Mouse (Mus musculus) stomach, embryonic 15.5 days (tissue): ENCODE results near the gene Ccdc80. TPM values are rescaled to one million over a fixed set of nuclear protein-coding genes. Genes with fewer than 3 reads are reported as not detected.
A peak's percentile ranks its signal among the peaks of the same experiment; 100 is the strongest.

ENCODE experiments used
- ATAC-seq: fragments of 200-750 bp; cut with Nextera tagmentation; 2 replicates; pipeline ENCODE4 v1.8.0; 2017; ENCODE audit warnings: low read depth, moderate number of reproducible peaks, moderate TSS enrichment; ENCODE audit not compliant: insufficient read depth, low FRiP score
- H3K27ac ChIP-seq: fragments of 300-500 bp; sonication (generic); 2 replicates; pipeline ENCODE4 v1.5.1; 2015; ENCODE audit warnings: mild to moderate bottlenecking, inconsistent platforms
- H3K27me3 ChIP-seq: fragments of 300-500 bp; sonication (generic); replicated peaks from 2 replicates; pipeline ENCODE4 v1.6.1; 2015; ENCODE audit warnings: inconsistent platforms
- H3K36me3 ChIP-seq: fragments of 300-500 bp; sonication (generic); 2 replicates; pipeline ENCODE4 v1.6.1; 2015; ENCODE audit warnings: inconsistent platforms
- H3K4me1 ChIP-seq: fragments of 300-500 bp; sonication (generic); 2 replicates; pipeline ENCODE4 v1.6.1; 2015; ENCODE audit warnings: inconsistent platforms
- H3K4me2 ChIP-seq: fragments of 300-500 bp; sonication (generic); 2 replicates; pipeline ENCODE4 v1.6.1; 2015; ENCODE audit warnings: mild to moderate bottlenecking, inconsistent platforms
- H3K4me3 ChIP-seq: fragments of 300-500 bp; sonication (generic); replicated peaks from 2 replicates; pipeline ENCODE4 v1.5.1; 2015; ENCODE audit warnings: inconsistent platforms
- H3K9ac ChIP-seq: fragments of 300-500 bp; sonication (generic); 2 replicates; pipeline ENCODE4 v1.6.1; 2015; ENCODE audit warnings: inconsistent platforms
- H3K9me3 ChIP-seq: fragments of 300-500 bp; sonication (generic); 2 replicates; pipeline ENCODE4 v1.6.1; 2016; ENCODE audit warnings: inconsistent platforms
- WGBS: fragments of 180-500 bp; shearing (Covaris S2); methylation state at CpG from one replicate; pipeline ENCODE4 v1.1.7; 2015; 5-methylcytosine and 5-hydroxymethylcytosine counted together
- polyA plus RNA-seq: library from polyadenylated mRNA; unstranded; fragments of >200 nt; fragmentation: Nextera tagmentation; extraction: Ambion mirVana; gene quantifications from 2 replicates; pipeline ENCODE4 v1.2.1, GENCODE M21; 2015

The Ccdc80 gene
- 93.9 and 98.3 TPM in 2 replicates for polyA plus RNA-seq

- Histone ChIP-seq H3K9ac (peak within 1 kb of the TSS; percentile 11; the same call in 1 of the 2 replicates), H3K9me3 (no peaks in the 10 kb centered on the region), H3K36me3 (no peaks in the 10 kb centered on the region), H3K4me3 (peak within 1 kb of the TSS; percentile 39), H3K27me3 (no peaks in the 10 kb centered on the region), H3K4me1 (peaks cover 14% of the 10 kb centered on the region; the same call in 1 of the 2 replicates), H3K27ac (peak within 1 kb of the TSS; percentile 67), H3K4me2 (peak within 1 kb of the TSS; percentile 51)
- peak; percentile 56; the same call in 1 of the 2 replicates for ATAC-seq
- 11% methylated on average over 6 of the region's 6 CpGs for WGBS
Observed at GRCm38 (mm10) chr16:45093137-45093731, at the start of gene Ccdc80. Ccdc80 (plus strand) TSS chr16:45093402.

DNA sequence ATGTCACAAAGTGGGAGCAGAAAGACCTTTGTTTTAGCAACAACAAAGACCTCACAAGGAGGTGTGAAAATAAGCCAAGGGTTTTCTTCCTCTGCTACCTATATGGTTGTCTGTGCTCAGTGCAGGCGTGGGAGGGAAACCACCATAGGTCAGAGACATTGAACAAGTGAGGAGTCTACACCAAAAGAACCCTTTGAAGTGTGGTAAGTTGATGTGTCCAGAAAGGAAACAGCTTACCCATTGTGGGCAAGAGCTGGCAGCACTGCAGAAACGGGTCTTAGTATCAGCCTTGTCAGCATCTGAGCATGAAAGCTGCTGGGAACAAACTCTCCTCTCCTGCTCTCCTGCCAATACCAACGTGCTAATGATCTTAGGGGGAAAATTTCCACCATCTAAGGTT lies 48.4 kb upstream of the Ccdc80 start:
- H3K9ac ChIP-seq, result no peak overlapping the region
- no peak for ATAC-seq
- H3K9me3 ChIP-seq, result no peaks in the 10 kb centered on the region
- 56% methylated on average over 3 of the region's 3 CpGs for WGBS
- no peaks in the 10 kb centered on the region for H3K36me3 ChIP-seq
- H3K4me1 ChIP-seq, result no peaks in the 10 kb centered on the region
- H3K27ac ChIP-seq, result no peak overlapping the region
- no peak overlapping the region for H3K4me2 ChIP-seq
- no peaks in the 10 kb centered on the region for H3K27me3 ChIP-seq
- H3K4me3 ChIP-seq, result no peak overlapping the region

DNA sequence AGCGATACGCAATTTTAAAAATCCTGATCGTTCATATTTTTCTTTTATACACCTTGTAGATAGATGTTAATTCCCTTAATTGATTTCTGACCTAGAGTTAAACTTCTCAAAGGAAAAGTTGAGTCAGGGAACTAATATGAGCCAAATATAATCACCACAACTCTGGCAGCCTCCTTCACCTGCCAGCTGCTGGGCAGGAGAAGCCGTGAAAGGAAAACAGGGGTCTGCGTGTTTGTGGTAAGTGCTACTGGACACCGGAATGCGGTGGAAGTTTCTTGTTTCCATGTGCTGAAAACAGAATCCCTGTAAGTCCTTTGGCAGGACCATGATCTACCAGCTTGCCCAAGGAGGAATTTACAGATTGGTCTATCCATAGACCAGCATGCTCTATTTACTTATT lies 36.0 kb upstream of the Ccdc80 start:
- no peaks in the 10 kb centered on the region for H3K9me3 ChIP-seq
- H3K36me3 ChIP-seq, result no peaks in the 10 kb centered on the region
- H3K4me1 ChIP-seq, result no peaks in the 10 kb centered on the region
- no peak overlapping the region for H3K4me2 ChIP-seq
- H3K9ac ChIP-seq, result no peak overlapping the region
- no peak for ATAC-seq
- no peak overlapping the region for H3K27ac ChIP-seq
- no peak overlapping the region for H3K4me3 ChIP-seq
- no peaks in the 10 kb centered on the region for H3K27me3 ChIP-seq
- 90% methylated on average over 7 of the region's 7 CpGs for WGBS

GRCm38 (mm10) chr16:45057922-45058321 lies 35.3 kb upstream of the Ccdc80 start:
- no peak; the same call in 1 of the 2 replicates for ATAC-seq
- H3K27ac ChIP-seq, result no peak overlapping the region
- 51% methylated on average over 4 of the region's 4 CpGs for WGBS
- no peak overlapping the region for H3K4me2 ChIP-seq
- H3K36me3 ChIP-seq, result no peaks in the 10 kb centered on the region
- no peaks in the 10 kb centered on the region for H3K27me3 ChIP-seq
- no peak overlapping the region for H3K9ac ChIP-seq
- H3K9me3 ChIP-seq, result no peaks in the 10 kb centered on the region
- H3K4me1 ChIP-seq, result no peaks in the 10 kb centered on the region
- no peak overlapping the region for H3K4me3 ChIP-seq

- Histone ChIP-seq H3K9ac (no peak overlapping the region), H3K4me1 (no peaks in the 10 kb centered on the region), H3K4me2 (no peak overlapping the region), H3K27ac (no peak overlapping the region), H3K36me3 (no peaks in the 10 kb centered on the region), H3K9me3 (no peaks in the 10 kb centered on the region), H3K4me3 (no peak overlapping the region), H3K27me3 (no peaks in the 10 kb centered on the region)
- WGBS, result 57% methylated on average over 3 of the region's 3 CpGs
- ATAC-seq, result 0 out of 2 replicates have a peak, but pooled peaks have one; percentile 35
Observed at GRCm38 (mm10) chr16:45061140-45061539, 32.1 kb upstream of the Ccdc80 start.

- no peaks in the 10 kb centered on the region for H3K27me3 ChIP-seq
- no peak overlapping the region for H3K27ac ChIP-seq
- no peak overlapping the region for H3K4me2 ChIP-seq
- ATAC-seq, result no peak
- no peak overlapping the region for H3K9ac ChIP-seq
- 69% methylated on average over 8 of the region's 8 CpGs for WGBS
- H3K9me3 ChIP-seq, result no peaks in the 10 kb centered on the region
- H3K36me3 ChIP-seq, result no peaks in the 10 kb centered on the region
- no peaks in the 10 kb centered on the region for H3K4me1 ChIP-seq
- H3K4me3 ChIP-seq, result no peak overlapping the region
Observed at GRCm38 (mm10) chr16:45070383-45071083, 22.7 kb upstream of the Ccdc80 start.

- Histone ChIP-seq H3K4me2 (no peak overlapping the region), H3K9ac (no peak overlapping the region), H3K4me3 (no peak overlapping the region), H3K27ac (no peak overlapping the region), H3K9me3 (no peaks in the 10 kb centered on the region), H3K27me3 (no peaks in the 10 kb centered on the region), H3K36me3 (no peaks in the 10 kb centered on the region), H3K4me1 (no peaks in the 10 kb centered on the region)
- no peak for ATAC-seq
- WGBS, result 74% methylated on average over 2 of the region's 2 CpGs
Observed at GRCm38 (mm10) chr16:45071424-45071823, 21.8 kb upstream of the Ccdc80 start.

- 82% methylated on average over 6 of the region's 6 CpGs for WGBS
- no peak for ATAC-seq
- Histone ChIP-seq H3K4me2 (no peak overlapping the region), H3K27me3 (no peaks in the 10 kb centered on the region), H3K27ac (no peak overlapping the region), H3K36me3 (no peaks in the 10 kb centered on the region), H3K4me1 (no peaks in the 10 kb centered on the region), H3K4me3 (no peak overlapping the region), H3K9ac (no peak overlapping the region), H3K9me3 (no peaks in the 10 kb centered on the region)
Observed at GRCm38 (mm10) chr16:45077517-45078080, 15.6 kb upstream of the Ccdc80 start.

DNA sequence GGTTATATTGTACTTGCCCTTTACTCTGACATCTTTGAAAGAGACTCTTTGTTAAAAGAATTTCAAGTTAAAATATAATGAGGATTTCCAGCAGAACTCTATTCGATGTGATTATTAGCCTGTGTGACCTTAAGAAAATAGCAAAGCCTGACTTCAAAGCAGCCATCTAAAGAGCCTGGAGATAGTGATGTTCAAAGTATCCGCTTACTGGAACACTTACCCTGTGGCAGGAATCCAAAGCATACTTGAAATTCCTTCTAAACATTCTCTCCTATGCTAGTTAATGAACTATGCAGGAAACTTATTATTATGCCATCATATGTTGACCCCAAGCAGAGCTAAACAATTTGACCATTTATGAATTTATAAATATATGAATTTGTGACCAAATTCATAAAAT lies 13.9 kb upstream of the Ccdc80 start:
- Histone ChIP-seq H3K4me2 (no peak overlapping the region), H3K4me1 (no peaks in the 10 kb centered on the region), H3K9me3 (no peaks in the 10 kb centered on the region), H3K4me3 (no peak overlapping the region), H3K9ac (no peak overlapping the region), H3K27me3 (no peaks in the 10 kb centered on the region), H3K36me3 (no peaks in the 10 kb centered on the region), H3K27ac (no peak overlapping the region)
- 20% methylated on average over 2 of the region's 2 CpGs for WGBS
- no peak for ATAC-seq

DNA sequence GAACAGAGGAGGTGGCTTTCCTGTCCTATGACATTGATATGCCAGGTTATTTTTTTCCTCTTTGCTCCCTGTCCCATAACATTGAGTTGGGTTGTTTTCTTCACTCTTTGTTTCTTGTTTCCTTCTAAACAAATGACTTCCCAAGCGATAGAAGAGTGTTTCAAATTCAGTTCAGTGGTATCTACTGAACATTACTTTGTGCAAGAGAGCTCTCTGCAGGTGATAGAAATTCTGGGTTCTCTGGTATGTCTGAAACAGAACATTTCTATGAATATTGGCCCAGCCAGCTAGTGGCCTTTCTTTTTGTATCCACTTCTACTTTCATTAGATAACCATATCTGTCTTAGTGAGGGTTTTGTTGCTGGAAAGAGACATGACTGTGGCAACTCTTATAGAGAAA lies 4.4 kb upstream of the Ccdc80 start:
- H3K4me1 ChIP-seq, result peaks cover 14% of the 10 kb centered on the region; the same call in 1 of the 2 replicates
- H3K9ac ChIP-seq, result no peak overlapping the region
- H3K27me3 ChIP-seq, result no peaks in the 10 kb centered on the region
- no peak for ATAC-seq
- no peak overlapping the region for H3K4me3 ChIP-seq
- H3K27ac ChIP-seq, result no peak overlapping the region
- whole genome bisulfite sequencing, result 78% methylated on average over 1 of the region's 1 CpGs
- no peaks in the 10 kb centered on the region for H3K9me3 ChIP-seq
- H3K4me2 ChIP-seq, result no peak overlapping the region
- H3K36me3 ChIP-seq, result no peaks in the 10 kb centered on the region

- Histone ChIP-seq H3K36me3 (no peaks in the 10 kb centered on the region), H3K4me1 (peaks cover 14% of the 10 kb centered on the region; the same call in 1 of the 2 replicates), H3K27me3 (no peaks in the 10 kb centered on the region), H3K4me2 (0 out of 2 replicates have a peak overlapping the region, but pooled peaks have one; percentile 8), H3K4me3 (no peak overlapping the region), H3K9ac (no peak overlapping the region), H3K9me3 (no peaks in the 10 kb centered on the region), H3K27ac (no peak overlapping the region)
- ATAC-seq, result no peak
- WGBS, result 7% methylated on average over 10 of the region's 10 CpGs
Observed at GRCm38 (mm10) chr16:45090005-45090404, 3.2 kb upstream of the Ccdc80 start.

- Histone ChIP-seq H3K9me3 (no peaks in the 10 kb centered on the region), H3K9ac (peak overlapping the region; percentile 11; the same call in 1 of the 2 replicates), H3K4me2 (peak overlapping the region; percentile 51), H3K36me3 (no peaks in the 10 kb centered on the region), H3K27me3 (no peaks in the 10 kb centered on the region), H3K27ac (peak overlapping the region; percentile 67), H3K4me3 (peak overlapping the region; percentile 39), H3K4me1 (peaks cover 14% of the 10 kb centered on the region; the same call in 1 of the 2 replicates)
- ATAC-seq, result no peak
- under 1% methylated on average over 9 of the region's 9 CpGs for WGBS
Observed at GRCm38 (mm10) chr16:45094136-45094756, 1.0 kb downstream of the Ccdc80 start.
